Mouse (Mus musculus): ENCODE measurements around the gene Hist2h2ac.
A peak's percentile ranks its signal among the peaks of the same experiment; 100 is the strongest.
"Not testable (repeated sequence)": the region's sequence is repeated elsewhere in the genome, so short reads cannot be mapped to it uniquely, and the experiment has no call there.

Hist2h2ac gene

DNA sequence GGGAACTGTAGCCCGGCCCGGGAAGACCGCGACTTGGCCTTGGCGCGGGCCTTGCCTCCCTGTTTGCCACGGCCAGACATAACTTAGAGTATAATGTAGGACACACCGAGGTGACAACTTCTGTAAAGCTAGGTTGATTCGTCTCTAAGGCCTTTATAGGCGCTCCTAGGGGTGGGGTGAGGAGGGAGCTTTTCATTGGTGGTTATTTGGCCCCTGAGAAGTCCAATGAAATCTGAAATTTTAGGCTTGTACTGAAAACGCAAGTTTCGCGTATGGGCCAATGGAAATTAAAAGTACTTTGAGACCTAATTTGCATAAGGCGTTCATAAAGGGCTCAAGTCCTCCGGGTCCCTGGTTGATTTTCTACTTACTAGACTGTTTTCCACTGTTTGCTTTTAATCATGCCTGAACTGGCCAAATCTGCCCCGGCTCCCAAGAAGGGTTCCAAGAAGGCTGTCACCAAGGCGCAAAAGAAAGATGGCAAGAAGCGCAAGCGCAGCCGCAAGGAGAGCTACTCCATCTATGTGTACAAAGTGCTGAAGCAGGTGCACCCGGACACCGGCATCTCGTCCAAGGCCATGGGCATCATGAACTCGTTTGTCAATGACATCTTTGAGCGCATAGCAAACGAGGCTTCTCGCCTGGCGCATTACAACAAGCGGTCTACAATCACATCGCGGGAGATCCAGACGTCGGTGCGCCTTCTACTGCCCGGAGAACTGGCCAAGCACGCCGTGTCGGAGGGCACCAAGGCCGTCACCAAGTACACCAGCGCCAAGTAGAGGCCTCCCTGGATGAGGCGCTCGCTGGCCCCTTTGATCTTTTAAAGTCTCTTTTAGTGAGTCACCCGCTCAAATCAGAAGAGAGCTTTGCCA is at the start of gene Hist2h2ac, which contains the start of gene Hist2h2be:
Hist2h2ac (minus strand) TSS at position 116 of the 875 bp plus-strand sequence.
Hist2h2be (plus strand) TSS at position 355 of the 875 bp plus-strand sequence.
- peak; percentile 46 for DNase-seq

DNA sequence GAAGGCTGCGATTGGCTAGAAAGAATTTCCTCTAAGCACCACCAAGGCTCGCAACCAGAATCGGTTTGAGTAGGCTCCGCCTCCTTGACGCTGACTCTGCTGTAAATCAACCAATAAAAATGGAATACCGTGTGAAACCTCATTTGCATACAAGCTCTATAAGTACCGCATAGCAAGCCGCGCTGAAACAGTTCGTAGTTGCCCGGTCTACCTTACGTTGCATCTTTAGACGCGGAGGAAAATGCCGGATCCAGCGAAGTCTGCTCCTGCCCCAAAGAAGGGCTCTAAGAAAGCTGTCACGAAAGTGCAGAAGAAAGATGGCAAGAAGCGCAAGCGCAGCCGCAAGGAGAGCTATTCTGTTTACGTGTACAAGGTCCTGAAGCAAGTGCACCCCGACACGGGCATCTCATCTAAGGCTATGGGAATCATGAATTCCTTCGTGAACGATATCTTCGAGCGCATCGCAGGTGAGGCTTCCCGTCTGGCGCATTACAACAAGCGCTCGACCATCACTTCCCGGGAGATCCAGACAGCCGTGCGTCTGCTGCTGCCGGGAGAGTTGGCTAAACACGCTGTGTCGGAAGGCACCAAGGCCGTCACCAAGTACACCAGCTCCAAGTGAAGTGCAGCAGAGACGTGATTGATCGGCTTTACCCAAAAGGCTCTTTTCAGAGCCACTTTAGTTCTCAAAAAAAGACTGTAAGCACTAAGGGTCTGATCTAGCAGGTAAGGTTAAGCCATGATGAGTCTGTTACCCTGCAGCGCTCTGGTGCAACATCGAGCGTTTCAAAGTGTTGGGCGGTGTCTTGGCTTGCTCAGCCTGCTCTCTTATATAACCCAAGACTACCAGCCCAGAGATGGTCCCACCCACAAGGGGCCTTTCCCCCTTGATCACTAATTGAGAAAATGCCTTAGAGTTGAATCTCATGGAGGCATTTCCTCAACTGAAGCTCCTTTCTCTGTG is 49.1 kb upstream of the Hist2h2ac start, which contains the start of gene Hist2h2bb:
Hist2h2bb (plus strand) TSS at position 242 of the 964 bp plus-strand sequence.
- DNase-seq, result peak; percentile 73

- not testable (repeated sequence) for DNase-seq
These were observed 48.2 kb upstream of the Hist2h2ac start for GRCm38 (mm10) chr3:96268776-96269378.

DNA sequence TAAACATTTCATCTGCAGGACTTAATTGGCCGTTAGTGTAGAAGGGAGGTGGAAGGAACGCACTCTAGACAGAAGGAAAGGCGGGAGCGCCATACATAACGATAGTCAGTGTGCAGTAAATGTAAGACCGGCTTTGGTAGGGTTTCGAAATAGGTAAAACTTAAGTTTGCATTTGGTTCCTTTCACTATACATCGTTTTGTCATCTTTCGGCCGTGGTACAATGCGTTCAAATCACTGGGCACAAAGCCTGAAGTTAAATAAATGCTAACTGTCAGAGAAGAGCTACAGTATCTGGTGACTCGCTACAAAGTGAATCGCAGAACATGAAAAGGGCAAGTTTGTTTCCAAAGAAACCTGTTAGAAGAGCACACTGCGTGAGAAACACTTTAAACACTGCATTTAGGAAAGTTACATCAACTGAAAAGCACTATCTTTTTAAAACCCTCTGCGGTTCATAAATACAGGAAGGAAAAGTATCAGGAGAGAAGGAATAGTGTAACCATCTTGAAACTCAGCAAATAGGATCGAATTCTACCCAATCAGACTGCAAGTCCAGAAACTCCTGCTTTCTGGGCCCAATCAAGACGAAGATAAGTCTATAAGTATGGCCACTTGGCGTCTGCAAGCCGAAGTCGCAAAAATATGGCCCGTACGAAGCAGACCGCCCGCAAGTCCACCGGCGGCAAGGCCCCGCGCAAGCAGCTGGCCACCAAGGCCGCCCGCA is 47.5 kb upstream of the Hist2h2ac start, which contains the start of gene Hist2h3b:
Hist2h3b (plus strand) TSS at position 604 of the 725 bp plus-strand sequence.
- peak; percentile 64 for DNase-seq

DNA sequence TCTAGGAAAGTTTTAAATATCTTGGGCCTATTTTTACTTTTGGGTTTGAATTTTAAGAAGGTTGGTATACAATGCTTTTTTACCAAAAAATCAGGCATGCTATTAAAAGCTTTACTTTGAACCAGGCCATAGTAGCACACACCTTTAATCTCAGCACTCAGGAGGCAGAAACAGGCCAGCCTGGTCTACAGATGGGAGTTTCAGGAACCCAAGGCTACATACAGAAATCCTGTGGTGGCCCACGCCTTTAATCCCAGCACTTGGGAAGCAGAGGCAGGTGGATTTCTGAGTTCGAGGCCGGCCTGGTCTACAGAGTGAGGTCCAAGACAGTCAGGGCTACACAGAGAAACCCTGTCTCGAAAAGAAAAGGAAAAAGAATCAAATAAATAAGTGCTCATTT is 46.9 kb upstream of the Hist2h2ac start:
- DNase-seq, result no peak

DNA sequence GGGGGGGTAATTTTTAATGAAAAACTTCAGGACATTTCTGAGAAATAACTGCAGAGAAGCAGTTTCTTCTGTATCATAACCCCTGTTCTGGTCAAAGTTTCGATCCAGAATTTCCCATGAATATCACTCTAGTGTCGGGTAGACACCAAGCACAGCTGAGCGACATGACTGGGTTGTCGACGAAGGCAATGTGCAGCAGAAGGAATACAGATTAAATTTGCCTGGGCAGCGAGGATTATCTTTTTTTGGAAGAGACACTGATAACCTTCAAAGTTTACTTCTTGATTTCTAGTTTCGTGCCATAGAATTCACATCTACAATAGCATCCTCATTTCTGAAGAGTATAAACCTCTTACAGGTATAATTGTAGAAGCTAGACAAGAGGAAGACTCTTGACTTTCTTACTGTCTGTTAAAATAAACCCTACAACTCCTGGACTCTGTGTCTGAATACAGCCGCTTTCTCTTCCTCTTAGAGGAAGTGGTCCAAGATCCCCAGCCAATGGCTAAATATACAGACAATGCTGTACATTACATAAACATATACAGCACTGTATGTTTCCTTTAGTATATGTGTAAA is 45.5 kb upstream of the Hist2h2ac start:
- DNase-seq, result no peak

GRCm38 (mm10) chr3:96264404-96264949 is 43.8 kb upstream of the Hist2h2ac start:
- no peak for DNase-seq

DNA sequence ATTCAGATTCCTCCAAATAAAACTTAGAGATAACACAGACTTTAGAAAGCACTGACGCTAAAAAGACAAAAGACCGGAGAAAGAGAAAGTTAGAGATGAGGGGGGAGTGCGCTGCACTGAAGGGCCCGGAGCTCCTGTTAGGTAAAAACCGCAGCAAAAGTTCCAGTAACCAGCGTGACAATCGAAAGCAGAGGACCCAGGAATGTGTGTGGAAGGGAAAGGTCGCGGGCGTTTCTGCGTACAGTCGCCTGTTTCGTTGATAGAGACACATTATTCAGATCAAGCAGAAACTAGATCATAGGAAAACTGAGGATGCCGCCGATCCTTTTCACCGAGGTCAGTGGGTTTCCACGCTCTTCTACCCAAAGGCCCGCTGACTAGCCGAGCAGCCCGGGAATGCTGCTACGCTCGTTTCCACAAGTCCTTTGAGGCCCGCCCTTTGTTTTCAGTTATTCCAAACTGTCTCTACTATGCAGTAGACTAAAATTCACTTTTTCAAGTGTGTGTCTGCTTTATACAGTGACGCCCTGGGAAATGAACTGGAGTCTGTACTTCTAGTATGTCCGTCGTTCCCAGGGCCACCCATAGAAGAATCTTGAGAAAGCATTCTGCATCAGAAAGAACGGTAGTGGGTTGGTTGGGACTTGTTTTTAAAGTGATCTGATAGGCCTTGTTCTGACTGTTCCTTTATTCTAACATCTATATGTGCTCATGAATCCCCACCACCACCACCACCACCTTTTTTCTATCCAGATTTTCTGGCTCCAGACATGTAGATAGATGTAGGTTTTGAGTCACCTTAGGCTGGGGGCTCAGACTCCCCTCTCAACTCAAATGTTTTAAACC is 43.1 kb upstream of the Hist2h2ac start:
- DNase-seq, result peak; percentile 30

GRCm38 (mm10) chr3:96262979-96263550 is 42.4 kb upstream of the Hist2h2ac start, which contains the start of gene Hist2h4:
Hist2h4 (minus strand) TSS chr3:96263311.
- DNase-seq, result peak; percentile 89

DNA sequence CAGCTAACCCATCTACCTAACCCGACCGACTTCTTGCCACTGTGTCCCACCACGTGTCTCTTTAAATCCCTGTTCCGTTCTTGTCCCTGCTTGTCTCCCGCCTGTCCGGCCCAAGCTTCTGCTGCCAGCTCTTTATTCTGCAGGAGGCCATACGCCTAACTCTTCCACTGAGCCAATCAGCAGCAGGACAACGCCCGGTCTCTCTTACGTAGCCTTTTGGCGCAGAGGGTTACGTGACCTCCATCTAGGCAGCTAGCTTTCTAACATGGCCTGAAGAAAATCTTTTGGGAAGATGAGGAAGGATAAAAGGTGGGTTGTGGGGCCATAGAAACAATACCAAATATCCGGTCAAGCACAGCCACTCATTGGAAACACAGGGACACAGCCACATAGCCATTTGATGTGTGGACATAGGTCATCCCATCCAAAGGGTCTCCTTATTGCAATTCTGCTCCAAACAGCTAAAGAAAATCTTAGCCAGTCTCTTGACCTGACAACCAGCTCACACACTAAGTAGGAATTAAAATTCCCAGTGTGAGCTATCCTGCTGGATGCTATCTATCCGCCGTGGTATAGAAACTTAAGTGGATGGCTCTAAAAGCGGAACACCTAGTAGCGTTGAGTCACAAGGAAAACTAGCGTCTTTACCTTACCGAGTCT is 41.7 kb upstream of the Hist2h2ac start:
- peak; percentile 58 for DNase-seq

DNA sequence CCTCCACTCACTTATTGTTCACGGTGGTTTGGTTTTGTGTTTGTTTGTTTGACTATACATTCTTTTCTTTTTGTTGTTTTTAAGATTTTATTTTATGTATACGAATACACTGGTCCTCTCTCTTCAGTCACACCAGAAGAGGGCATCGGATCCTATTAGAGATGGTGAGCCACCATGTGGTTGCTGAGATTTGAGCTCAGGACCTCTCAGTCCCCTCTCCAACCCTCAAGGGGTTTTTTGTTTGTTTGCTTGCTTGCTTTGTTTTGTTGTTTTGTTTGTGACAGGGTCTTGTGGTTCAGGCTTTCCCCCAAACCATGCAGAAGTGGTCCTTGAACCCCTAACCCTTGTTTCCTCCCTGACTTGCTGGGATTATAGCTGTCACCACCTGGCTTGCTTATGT is 40.9 kb upstream of the Hist2h2ac start:
- DNase-seq, result no peak

GRCm38 (mm10) chr3:96260220-96260619 is 39.5 kb upstream of the Hist2h2ac start:
- no peak for DNase-seq

DNA sequence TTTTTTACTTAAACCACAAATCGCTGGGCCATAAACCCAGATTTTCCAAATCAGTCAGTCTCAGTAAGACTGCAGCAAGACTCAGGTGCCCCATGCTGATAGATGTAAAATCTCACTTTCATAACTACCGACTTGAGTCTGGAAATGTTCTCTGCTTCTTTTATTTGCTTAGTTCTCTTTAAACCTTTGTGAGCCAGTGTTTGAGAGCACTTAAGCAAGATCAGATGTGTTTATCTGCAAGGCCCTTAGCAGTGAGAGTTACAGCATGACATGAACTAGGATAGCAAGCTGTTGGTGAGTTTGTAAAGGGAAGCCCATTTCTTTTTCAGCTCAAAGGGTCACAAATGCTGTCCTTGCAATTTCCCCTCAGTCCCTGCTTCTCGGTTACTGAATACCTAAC is 36.5 kb upstream of the Hist2h2ac start:
- no peak for DNase-seq

DNA sequence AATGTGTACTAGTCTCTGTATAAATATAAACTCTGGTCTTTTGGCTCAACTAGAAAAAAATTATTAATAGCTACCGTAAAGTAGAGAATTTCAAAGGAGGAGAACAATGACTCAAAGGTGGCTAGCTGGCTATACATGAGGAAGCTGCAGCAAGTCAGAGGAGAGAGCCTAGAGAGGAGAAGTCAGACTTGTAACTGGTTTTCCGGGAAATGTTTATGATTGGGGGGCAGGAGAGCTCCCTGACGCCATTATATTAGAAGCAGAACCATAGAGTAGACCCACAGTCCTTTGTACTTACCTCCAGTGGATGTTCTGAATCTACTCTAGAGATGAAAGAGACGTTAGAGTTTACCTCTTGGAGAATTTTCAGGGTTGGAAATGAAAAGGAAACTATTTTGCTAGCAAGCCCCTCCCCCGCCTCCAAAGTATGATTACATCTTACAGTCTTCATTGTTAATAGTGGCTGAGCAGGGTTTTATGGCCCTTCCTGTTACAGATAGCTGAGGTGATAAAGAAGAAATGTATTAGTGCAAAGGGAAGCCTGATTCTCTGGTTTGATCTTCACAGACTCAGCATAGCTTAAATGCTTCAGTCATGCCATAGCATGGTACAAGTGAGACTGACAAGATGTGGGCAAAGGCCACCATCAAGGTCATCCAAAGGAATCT is 35.4 kb upstream of the Hist2h2ac start:
- no peak for DNase-seq

- no peak for DNase-seq
These were observed 34.1 kb upstream of the Hist2h2ac start for GRCm38 (mm10) chr3:96254683-96255355.

GRCm38 (mm10) chr3:96251787-96252186 is 31.1 kb upstream of the Hist2h2ac start:
- DNase-seq, result no peak

- DNase-seq, result no peak
These were observed 30.2 kb upstream of the Hist2h2ac start for GRCm38 (mm10) chr3:96250890-96251289.

DNA sequence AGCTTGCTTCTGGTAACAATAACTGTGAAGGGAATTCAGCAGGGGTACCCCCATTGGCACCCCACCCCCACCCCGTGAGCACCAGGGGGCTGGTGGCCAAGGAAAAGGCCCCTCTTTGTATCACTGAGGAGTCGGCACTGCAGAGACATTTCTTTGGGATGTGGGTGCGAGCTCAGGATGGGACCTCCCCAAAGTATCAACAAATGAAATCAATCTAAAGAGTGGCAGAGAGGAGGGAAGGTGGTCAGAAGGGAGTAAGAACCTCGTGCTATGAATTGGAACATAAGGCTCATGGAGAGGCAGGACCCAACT is 28.3 kb upstream of the Hist2h2ac start:
- no peak for DNase-seq

Data from right cerebral cortex, postnatal 4 days (tissue).